Mouse (Mus musculus) leukemia stem cell, adult 10-12 weeks (primary cell): ENCODE measurements around the gene P2ry10. TPM values are rescaled to one million over a fixed set of nuclear protein-coding genes. Genes with fewer than 3 reads are reported as not detected.

Experiments
- polyA plus RNA-seq: library from polyadenylated mRNA; stranded (reverse); fragments of >175 nt; gene quantifications from 2 replicates; pipeline ENCODE4 v1.2.3, GENCODE M21; 2012; ENCODE audit warnings: low replicate concordance

P2ry10 gene
- 0.28 and 1.1 TPM in 2 replicates for polyA plus RNA-seq

GRCm38 (mm10) chrX:107088177-107088576 is at the start of gene P2ry10:
Gene P2ry10, plus strand, starts transcription at chrX:107088492.

GRCm38 (mm10) chrX:107148681-107149080 is 60.4 kb downstream of the P2ry10 start, which contains the start of gene P2ry10b:
Gene P2ry10b, plus strand, starts transcription at chrX:107148927.

Other genes starting within 250 kb of the P2ry10 start
- gene Rtl3, start 247.8 kb upstream of the P2ry10 start, polyA plus RNA-seq = not detected in 2 replicates
- not detected in 2 replicates for gene Lpar4, start 167.9 kb upstream of the P2ry10 start, polyA plus RNA-seq
- 0.07 and 1.3 TPM in 2 replicates for gene P2ry10b, start 60.4 kb downstream of the P2ry10 start, polyA plus RNA-seq
- gene Gpr174, start 167.4 kb downstream of the P2ry10 start, polyA plus RNA-seq = 0.11 TPM in 1 of 2 replicates, not detected in the other